Mouse (Mus musculus) lung, adult 2 months (tissue): ENCODE data around the gene Atp8a2. TPM values are rescaled to one million over a fixed set of nuclear protein-coding genes. Genes with fewer than 3 reads are reported as not detected.

Source experiments
- DNase-seq: peaks from one replicate; pipeline ENCODE4 v3.0.0; 2022
- H3K4me1 ChIP-seq: fragments of 200-500 bp; 2 replicates; pipeline ENCODE4 v1.6.1; 2011; ENCODE audit warnings: low read length; ENCODE audit not compliant: control insufficient read depth, insufficient read depth
- H3K4me3 ChIP-seq: fragments of 200-500 bp; replicated peaks from 2 replicates; pipeline ENCODE3; 2011; ENCODE audit warnings: low read depth, mild to moderate bottlenecking, control low read depth, low read length; ENCODE audit errors: extremely low read depth
- CTCF ChIP-seq: fragments of 200-500 bp; IDR thresholded peaks from 2 replicates; pipeline ENCODE4 v1.5.1; 2011; ENCODE audit warnings: mild to moderate bottlenecking, low read length, control low read depth; ENCODE audit not compliant: insufficient read depth
- POLR2A ChIP-seq: fragments of 200-500 bp; IDR thresholded peaks from 2 replicates; pipeline ENCODE4 v1.6.1; 2011; ENCODE audit warnings: low read depth, mild to moderate bottlenecking, control low read depth, low read length, borderline replicate concordance; ENCODE audit errors: extremely low read depth
- WGBS: fragments of 180-500 bp; shearing (Covaris S2); methylation state at CpG from one replicate; pipeline ENCODE4 v1.1.7; 2018; 5-methylcytosine and 5-hydroxymethylcytosine counted together
- polyA plus RNA-seq: library from polyadenylated mRNA; depleted of rRNA; stranded (reverse); fragments of >200 nt; gene quantifications from 2 replicates; pipeline ENCODE4 v1.2.3, GENCODE M21; 2012; rRNA removed

Atp8a2 gene
- 0.31 and 0.98 TPM in 2 replicates for polyA plus RNA-seq

DNA sequence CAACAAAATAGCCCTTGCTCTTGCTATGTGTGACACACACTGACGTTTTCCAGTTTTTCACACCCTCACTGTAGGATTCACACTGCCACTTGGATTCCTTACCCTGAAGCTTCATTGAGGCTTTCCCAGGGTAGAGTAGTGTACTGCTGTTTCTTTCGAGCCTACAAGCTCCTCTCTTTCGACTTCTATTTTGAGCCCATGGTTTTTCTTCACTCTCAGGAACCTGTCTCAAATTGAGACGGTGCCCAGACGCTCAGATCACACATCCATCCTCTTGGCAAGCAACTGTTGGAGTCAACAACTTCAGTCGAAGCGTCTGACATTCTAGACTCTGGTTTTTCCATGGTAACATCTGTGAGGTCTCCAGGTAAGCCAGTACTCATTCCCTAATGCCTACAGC, at the start of gene Atp8a2:
Gene Atp8a2, minus strand, starts transcription at position 296 of the 400 bp plus-strand sequence.
- TF ChIP-seq CTCF (no peak), POLR2A (no peak)
- H3K4me1 ChIP-seq: no peaks in the 10 kb centered on the region
- no peak for DNase-seq
- no peak within 1 kb of the TSS for H3K4me3 ChIP-seq
- 67% methylated on average over 7 of the region's 7 CpGs for WGBS

DNA sequence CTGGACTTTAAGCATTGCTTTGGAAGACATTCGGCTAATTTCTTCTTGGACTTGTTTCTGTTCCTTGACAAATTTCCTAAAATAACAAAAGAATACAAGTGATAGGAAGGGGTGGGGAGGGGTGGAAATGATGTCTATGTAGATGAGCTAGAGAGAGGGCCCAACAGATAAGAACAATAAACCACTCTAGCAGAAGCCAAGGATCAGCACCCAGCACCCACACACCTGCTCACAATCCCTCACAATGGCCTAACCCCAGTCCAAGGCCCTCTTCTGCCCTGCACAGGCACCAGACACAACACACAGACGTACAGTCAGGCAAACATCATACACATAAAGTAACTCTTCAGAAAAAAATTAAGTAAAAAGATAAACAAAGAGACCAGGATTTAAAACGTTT, 41.6 kb upstream of the Atp8a2 start:
- TF ChIP-seq CTCF: no peak
- no peak for TF ChIP-seq POLR2A
- 63% methylated on average over 3 of the region's 3 CpGs for WGBS
- DNase-seq: no peak
- no peaks in the 10 kb centered on the region for H3K4me1 ChIP-seq
- no peak overlapping the region for H3K4me3 ChIP-seq

DNA sequence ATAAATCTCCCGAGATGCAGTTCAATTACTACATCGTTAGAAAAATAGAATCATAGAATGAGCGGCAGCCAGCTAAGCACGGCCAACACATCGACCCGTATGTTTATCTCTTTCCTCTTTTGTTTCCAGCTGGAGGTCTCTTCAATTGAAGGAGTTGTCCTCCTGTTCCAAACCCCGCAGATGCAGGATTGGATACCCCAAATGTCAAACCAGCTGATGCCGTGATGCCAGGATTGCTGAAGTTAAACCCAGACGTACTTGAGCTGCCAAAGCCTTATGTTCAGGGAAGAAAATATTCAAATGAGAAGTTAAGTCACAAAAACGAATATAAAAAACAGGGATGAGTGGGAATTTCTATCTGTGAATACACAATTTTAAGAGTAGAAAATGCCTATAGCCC, 22.9 kb upstream of the Atp8a2 start:
- no peak for DNase-seq
- Histone ChIP-seq H3K4me3 (no peak overlapping the region), H3K4me1 (no peaks in the 10 kb centered on the region)
- 87% methylated on average over 10 of the region's 10 CpGs for WGBS
- TF ChIP-seq POLR2A (no peak), CTCF (no peak)

- no peak overlapping the region for H3K4me3 ChIP-seq
- over 99% methylated on average over 4 of the region's 4 CpGs for WGBS
- no peaks in the 10 kb centered on the region for H3K4me1 ChIP-seq
- TF ChIP-seq CTCF (no peak), POLR2A (no peak)
- DNase-seq: no peak
Observed at GRCm38 (mm10) chr14:60217616-60218015, 20.6 kb upstream of the Atp8a2 start.

DNA sequence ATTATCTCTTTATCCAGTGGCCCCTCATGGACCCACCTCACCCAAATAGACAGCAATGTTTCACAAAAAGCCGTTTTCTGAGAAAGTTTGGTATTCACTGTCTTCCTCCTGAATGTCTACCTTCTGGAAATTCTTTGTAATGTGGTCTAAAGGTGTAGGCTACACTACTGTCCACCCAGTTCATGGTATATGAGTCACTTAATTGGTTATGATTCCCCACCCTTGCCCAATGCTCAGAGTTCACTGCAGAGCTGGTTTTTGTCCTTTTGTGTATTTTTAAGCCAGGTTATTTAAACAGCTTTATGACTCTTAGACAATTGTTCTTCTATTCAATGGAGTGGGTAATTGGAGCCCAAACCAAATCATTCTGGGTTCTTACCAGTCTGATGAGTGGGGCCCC, 19.1 kb upstream of the Atp8a2 start:
- TF ChIP-seq POLR2A: no peak
- TF ChIP-seq CTCF: no peak
- WGBS: 88% methylated on average over 1 of the region's 1 CpGs
- DNase-seq: no peak
- no peak overlapping the region for H3K4me3 ChIP-seq
- no peaks in the 10 kb centered on the region for H3K4me1 ChIP-seq

GRCm38 (mm10) chr14:60215000-60215399, 18.0 kb upstream of the Atp8a2 start:
- H3K4me1 ChIP-seq: no peaks in the 10 kb centered on the region
- TF ChIP-seq POLR2A: no peak
- no peak for TF ChIP-seq CTCF
- WGBS: 92% methylated on average over 3 of the region's 3 CpGs
- H3K4me3 ChIP-seq: no peak overlapping the region
- no peak for DNase-seq

GRCm38 (mm10) chr14:60214040-60214439, 17.1 kb upstream of the Atp8a2 start:
- Histone ChIP-seq H3K4me1 (no peaks in the 10 kb centered on the region), H3K4me3 (no peak overlapping the region)
- no peak for TF ChIP-seq POLR2A
- no peak for TF ChIP-seq CTCF
- no peak for DNase-seq
- 56% methylated on average over 1 of the region's 1 CpGs for WGBS

- Histone ChIP-seq H3K4me3 (no peak overlapping the region), H3K4me1 (no peaks in the 10 kb centered on the region)
- DNase-seq: no peak
- 76% methylated on average over 7 of the region's 7 CpGs for WGBS
- TF ChIP-seq POLR2A: no peak
- TF ChIP-seq CTCF: no peak
Observed at GRCm38 (mm10) chr14:60209166-60209565, 12.2 kb upstream of the Atp8a2 start.

DNA sequence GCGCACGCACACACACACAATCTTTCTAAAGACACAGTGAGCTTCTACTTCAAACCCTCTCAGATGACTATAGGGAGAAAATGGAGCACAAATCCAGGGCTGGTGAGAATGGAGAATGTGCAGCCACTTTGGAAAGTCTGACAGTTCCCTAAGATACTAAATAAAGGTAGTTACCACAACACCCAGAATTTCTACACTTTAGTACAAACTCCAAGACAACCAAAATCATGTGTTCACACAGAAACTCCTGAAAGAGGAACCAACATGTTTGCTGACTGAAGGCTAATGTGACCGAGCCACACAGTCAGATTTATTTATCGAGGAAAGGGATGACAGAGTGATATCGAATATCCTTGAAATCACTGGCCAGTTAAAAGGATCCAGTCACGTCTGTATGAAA, 8.0 kb upstream of the Atp8a2 start:
- no peak for DNase-seq
- Histone ChIP-seq H3K4me1 (no peaks in the 10 kb centered on the region), H3K4me3 (no peak overlapping the region)
- WGBS: 75% methylated on average over 6 of the region's 6 CpGs
- no peak for TF ChIP-seq POLR2A
- no peak for TF ChIP-seq CTCF

GRCm38 (mm10) chr14:60195999-60196398, 980 bp downstream of the Atp8a2 start:
- no peak for TF ChIP-seq POLR2A
- TF ChIP-seq CTCF: no peak
- Histone ChIP-seq H3K4me1 (no peaks in the 10 kb centered on the region), H3K4me3 (no peak overlapping the region)
- WGBS: 75% methylated on average over 5 of the region's 5 CpGs
- DNase-seq: no peak

DNA sequence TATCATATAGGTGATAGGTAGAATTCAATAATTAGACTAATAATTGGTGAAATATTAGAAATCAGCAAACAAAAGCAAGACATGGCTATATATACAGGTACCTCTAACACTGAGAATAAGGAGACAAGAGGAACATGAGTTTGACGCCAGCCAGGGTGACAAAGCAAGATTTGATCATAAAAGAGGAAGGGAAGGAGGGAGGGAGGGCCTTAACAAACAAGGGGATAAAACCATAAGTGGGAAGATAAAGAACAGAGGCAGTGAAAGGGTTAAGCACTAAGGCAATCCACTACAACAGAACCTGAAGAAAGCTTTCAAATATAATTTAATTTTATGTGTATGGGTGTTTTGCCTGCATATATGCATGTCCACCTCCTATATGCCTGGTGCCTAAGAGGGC, 2.4 kb downstream of the Atp8a2 start:
- H3K4me1 ChIP-seq: no peaks in the 10 kb centered on the region
- whole genome bisulfite sequencing: 75% methylated on average over 1 of the region's 1 CpGs
- no peak for TF ChIP-seq POLR2A
- no peak for TF ChIP-seq CTCF
- no peak overlapping the region for H3K4me3 ChIP-seq
- DNase-seq: no peak
